Mouse (Mus musculus) limb, embryonic 15.5 days (tissue): ENCODE measurements around the gene Coro2a. TPM values are rescaled to one million over a fixed set of nuclear protein-coding genes. Genes with fewer than 3 reads are reported as not detected.
"Not testable (repeated sequence)": the region's sequence is repeated elsewhere in the genome, so short reads cannot be mapped to it uniquely, and the experiment has no call there.

Experiments
- ATAC-seq: fragments of 200-750 bp; cut with Nextera tagmentation; 2 replicates; pipeline ENCODE4 v1.8.0; 2017; ENCODE audit warnings: low read depth, moderate TSS enrichment; ENCODE audit not compliant: insufficient number of reproducible peaks, low FRiP score, low TSS enrichment
- H3K27ac ChIP-seq: fragments of 300-500 bp; sonication (generic); 2 replicates; pipeline ENCODE4 v1.5.1; 2015; ENCODE audit warnings: moderate library complexity, mild to moderate bottlenecking, inconsistent platforms
- H3K27me3 ChIP-seq: fragments of 300-500 bp; sonication (generic); 2 replicates; pipeline ENCODE4 v1.6.1; 2015; ENCODE audit warnings: inconsistent platforms
- H3K36me3 ChIP-seq: fragments of 300-500 bp; sonication (generic); 2 replicates; pipeline ENCODE4 v1.6.1; 2015; ENCODE audit warnings: inconsistent platforms
- H3K4me1 ChIP-seq: fragments of 300-500 bp; sonication (generic); 2 replicates; pipeline ENCODE4 v1.6.1; 2015; ENCODE audit warnings: inconsistent platforms
- H3K4me2 ChIP-seq: fragments of 300-500 bp; sonication (generic); 2 replicates; pipeline ENCODE4 v1.6.1; 2015; ENCODE audit warnings: mild to moderate bottlenecking, inconsistent platforms
- H3K4me3 ChIP-seq: fragments of 300-500 bp; sonication (generic); 2 replicates; pipeline ENCODE4 v1.5.1; 2015; ENCODE audit warnings: mild to moderate bottlenecking, inconsistent platforms
- H3K9ac ChIP-seq: fragments of 300-500 bp; sonication (generic); 2 replicates; pipeline ENCODE4 v1.6.1; 2015; ENCODE audit warnings: inconsistent platforms
- H3K9me3 ChIP-seq: fragments of 300-500 bp; sonication (generic); 2 replicates; pipeline ENCODE4 v1.6.1; 2016; ENCODE audit warnings: inconsistent platforms
- WGBS: fragments of 180-500 bp; shearing (Covaris S2); methylation state at CpG from one replicate; pipeline ENCODE4 v1.1.7; 2015; 5-methylcytosine and 5-hydroxymethylcytosine counted together
- polyA plus RNA-seq: library from polyadenylated mRNA; unstranded; fragments of >200 nt; fragmentation: Nextera tagmentation; extraction: Ambion mirVana; gene quantifications from 2 replicates; pipeline ENCODE4 v1.2.1, GENCODE M21; 2015

The Coro2a gene
- polyA plus RNA-seq, 1 experiment from 2014 or later, result 3.5 TPM

GRCm38 (mm10) chr4:46593472-46593871 lies 8.5 kb downstream of the Coro2a start:
- Histone ChIP-seq H3K27me3 (peaks cover 11% of the 10 kb centered on the region), H3K27ac (no peak overlapping the region), H3K36me3 (no peaks in the 10 kb centered on the region), H3K4me3 (no peak overlapping the region), H3K4me1 (no peaks in the 10 kb centered on the region), H3K4me2 (no peak overlapping the region), H3K9ac (no peak overlapping the region), H3K9me3 (no peaks in the 10 kb centered on the region)
- ATAC-seq, result no peak
- 24% methylated on average over 6 of the region's 6 CpGs for WGBS

- Histone ChIP-seq H3K27ac (no peak overlapping the region), H3K36me3 (no peaks in the 10 kb centered on the region), H3K27me3 (no peaks in the 10 kb centered on the region; the same call in 1 of the 2 replicates), H3K4me3 (no peak overlapping the region), H3K9ac (no peak overlapping the region), H3K9me3 (no peaks in the 10 kb centered on the region), H3K4me1 (no peaks in the 10 kb centered on the region), H3K4me2 (no peak overlapping the region)
- no peak for ATAC-seq
- 81% methylated on average over 9 of the region's 9 CpGs for WGBS
Observed at GRCm38 (mm10) chr4:46591833-46592520, 10.0 kb downstream of the Coro2a start.

- Histone ChIP-seq H3K4me3 (no peak overlapping the region), H3K27ac (no peak overlapping the region), H3K9ac (no peak overlapping the region), H3K36me3 (no peaks in the 10 kb centered on the region), H3K27me3 (no peaks in the 10 kb centered on the region), H3K4me2 (no peak overlapping the region), H3K4me1 (no peaks in the 10 kb centered on the region), H3K9me3 (no peaks in the 10 kb centered on the region)
- ATAC-seq, result no peak
- WGBS, result 71% methylated on average over 4 of the region's 4 CpGs
Observed at GRCm38 (mm10) chr4:46590810-46591209, 11.2 kb downstream of the Coro2a start.

GRCm38 (mm10) chr4:46589946-46590684 lies 11.9 kb downstream of the Coro2a start:
- Histone ChIP-seq H3K4me1 (no peaks in the 10 kb centered on the region), H3K9me3 (no peaks in the 10 kb centered on the region), H3K4me3 (no peak overlapping the region), H3K9ac (no peak overlapping the region), H3K36me3 (no peaks in the 10 kb centered on the region), H3K4me2 (no peak overlapping the region), H3K27ac (no peak overlapping the region), H3K27me3 (no peaks in the 10 kb centered on the region)
- WGBS, result 73% methylated on average over 5 of the region's 5 CpGs
- no peak for ATAC-seq

- H3K9ac ChIP-seq, result no peak overlapping the region
- H3K4me3 ChIP-seq, result no peak overlapping the region
- H3K4me1 ChIP-seq, result no peaks in the 10 kb centered on the region
- H3K27ac ChIP-seq, result no peak overlapping the region
- no peak for ATAC-seq
- no peaks in the 10 kb centered on the region for H3K9me3 ChIP-seq
- no peaks in the 10 kb centered on the region for H3K36me3 ChIP-seq
- H3K27me3 ChIP-seq, result no peaks in the 10 kb centered on the region
- H3K4me2 ChIP-seq, result no peak overlapping the region
- 69% methylated on average over 8 of the region's 8 CpGs for WGBS
Observed at GRCm38 (mm10) chr4:46589151-46589550, 12.9 kb downstream of the Coro2a start.

- H3K4me2 ChIP-seq, result no peak overlapping the region
- no peak overlapping the region for H3K4me3 ChIP-seq
- ATAC-seq, result no peak
- 86% methylated on average over 4 of the region's 4 CpGs for WGBS
- no peaks in the 10 kb centered on the region for H3K9me3 ChIP-seq
- H3K36me3 ChIP-seq, result no peaks in the 10 kb centered on the region
- no peaks in the 10 kb centered on the region for H3K4me1 ChIP-seq
- no peak overlapping the region for H3K27ac ChIP-seq
- H3K9ac ChIP-seq, result no peak overlapping the region
- H3K27me3 ChIP-seq, result no peaks in the 10 kb centered on the region
Observed at GRCm38 (mm10) chr4:46586473-46586872, 15.5 kb downstream of the Coro2a start.

GRCm38 (mm10) chr4:46585811-46586190 lies 16.2 kb downstream of the Coro2a start:
- Histone ChIP-seq H3K4me3 (no peak overlapping the region), H3K4me2 (no peak overlapping the region), H3K36me3 (no peaks in the 10 kb centered on the region), H3K9me3 (no peaks in the 10 kb centered on the region), H3K4me1 (no peaks in the 10 kb centered on the region), H3K9ac (no peak overlapping the region), H3K27me3 (no peaks in the 10 kb centered on the region), H3K27ac (no peak overlapping the region)
- ATAC-seq, result no peak
- whole genome bisulfite sequencing, result 67% methylated on average over 8 of the region's 8 CpGs

- ATAC-seq, result no peak
- Histone ChIP-seq H3K4me2 (no peak overlapping the region), H3K27me3 (no peaks in the 10 kb centered on the region), H3K36me3 (no peaks in the 10 kb centered on the region), H3K9ac (no peak overlapping the region), H3K9me3 (no peaks in the 10 kb centered on the region), H3K27ac (no peak overlapping the region), H3K4me3 (no peak overlapping the region), H3K4me1 (no peaks in the 10 kb centered on the region)
- 79% methylated on average over 13 of the region's 13 CpGs for WGBS
Observed at GRCm38 (mm10) chr4:46585041-46585810, 16.8 kb downstream of the Coro2a start.

- H3K27me3 ChIP-seq, H3K9me3 ChIP-seq, H3K27ac ChIP-seq, H3K9ac ChIP-seq, ATAC-seq, H3K4me1 ChIP-seq, H3K4me3 ChIP-seq, H3K36me3 ChIP-seq, H3K4me2 ChIP-seq: not testable (repeated sequence)
- WGBS, result 65% methylated on average over 3 of the region's 3 CpGs
Observed at GRCm38 (mm10) chr4:46584536-46584935, 17.5 kb downstream of the Coro2a start.

GRCm38 (mm10) chr4:46584084-46584483 lies 17.9 kb downstream of the Coro2a start:
- H3K9me3 ChIP-seq, H3K4me2 ChIP-seq, H3K27ac ChIP-seq, H3K4me3 ChIP-seq, H3K9ac ChIP-seq, H3K36me3 ChIP-seq, H3K4me1 ChIP-seq, ATAC-seq, H3K27me3 ChIP-seq: not testable (repeated sequence)
- WGBS, result 83% methylated on average over 2 of the region's 6 CpGs

GRCm38 (mm10) chr4:46582024-46582423 lies 20.0 kb downstream of the Coro2a start:
- H3K4me2 ChIP-seq, H3K9me3 ChIP-seq, H3K36me3 ChIP-seq, H3K27ac ChIP-seq, H3K4me3 ChIP-seq, ATAC-seq, H3K4me1 ChIP-seq, H3K9ac ChIP-seq, H3K27me3 ChIP-seq: not testable (repeated sequence)
- 91% methylated on average over 9 of the region's 9 CpGs for WGBS

- not testable (repeated sequence) for H3K4me3 ChIP-seq, H3K27ac ChIP-seq, H3K36me3 ChIP-seq, ATAC-seq, H3K4me2 ChIP-seq, H3K9ac ChIP-seq, H3K27me3 ChIP-seq, H3K9me3 ChIP-seq, H3K4me1 ChIP-seq
- WGBS, result 94% methylated on average over 22 of the region's 22 CpGs
Observed at GRCm38 (mm10) chr4:46581577-46581976, 20.4 kb downstream of the Coro2a start.
